Mouse (Mus musculus): ENCODE results near the gene Gm15155. TPM values are rescaled to one million over a fixed set of nuclear protein-coding genes. Genes with fewer than 3 reads are reported as not detected.
"Not testable (repeated sequence)": the region's sequence is repeated elsewhere in the genome, so short reads cannot be mapped to it uniquely, and the experiment has no call there.

The Gm15155 gene
- not detected for total RNA-seq (2021)
- long read RNA-seq, experiment 1 = 0 reads
- long read RNA-seq, experiment 2 = 0 reads

DNA sequence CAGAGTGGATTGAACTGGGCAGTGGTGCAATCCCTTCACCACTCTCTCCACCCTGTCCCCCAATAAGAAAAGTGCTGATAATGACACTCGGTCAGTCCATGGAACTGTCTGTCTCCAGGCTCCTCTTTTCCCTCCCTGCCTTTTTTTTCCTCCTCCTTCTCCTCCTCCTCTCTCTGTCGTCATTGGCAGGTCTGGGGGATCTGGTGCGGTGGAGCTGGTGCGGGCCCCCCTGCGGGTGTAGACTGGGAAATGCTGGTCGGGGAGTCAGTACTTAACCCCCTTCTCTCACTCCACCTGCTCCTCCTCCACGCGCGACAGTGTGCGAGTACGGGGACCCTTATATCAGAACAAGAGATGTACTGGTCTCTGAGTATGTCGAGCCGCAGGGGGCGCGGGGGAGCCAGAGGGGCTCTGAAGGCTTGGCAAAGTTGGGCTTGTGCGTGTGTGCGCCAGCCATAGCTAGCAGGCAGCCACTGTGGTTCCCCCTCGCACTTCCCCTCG is at the start of gene Gm15155:
Gene Gm15155 (plus strand): TSS at position 401 of the 501 bp plus-strand sequence.
- no peak for DNase-seq (ENCODE audit: low spot score in 2 of 2)

DNA sequence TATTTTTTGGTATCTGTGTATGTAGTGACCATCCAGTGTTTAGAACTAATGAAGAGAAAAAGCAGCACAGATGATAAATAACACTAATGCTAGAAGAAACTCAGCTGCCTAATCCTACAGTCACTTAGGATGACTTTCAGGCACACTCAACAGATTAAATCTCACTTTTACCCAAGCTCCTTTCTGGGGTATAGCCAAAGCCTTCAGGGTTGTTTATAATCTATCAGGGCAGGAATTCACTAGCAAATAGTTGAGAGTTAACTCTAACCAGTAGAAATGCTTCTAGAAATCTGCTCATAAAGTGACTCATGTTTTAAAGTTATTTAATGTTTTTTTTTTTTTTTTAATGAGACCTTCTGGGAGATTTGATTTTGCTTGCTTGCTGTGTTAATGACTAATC is 44.8 kb upstream of the Gm15155 start:
- no peak for DNase-seq (ENCODE audit: low spot score in 2 of 2)

DNA sequence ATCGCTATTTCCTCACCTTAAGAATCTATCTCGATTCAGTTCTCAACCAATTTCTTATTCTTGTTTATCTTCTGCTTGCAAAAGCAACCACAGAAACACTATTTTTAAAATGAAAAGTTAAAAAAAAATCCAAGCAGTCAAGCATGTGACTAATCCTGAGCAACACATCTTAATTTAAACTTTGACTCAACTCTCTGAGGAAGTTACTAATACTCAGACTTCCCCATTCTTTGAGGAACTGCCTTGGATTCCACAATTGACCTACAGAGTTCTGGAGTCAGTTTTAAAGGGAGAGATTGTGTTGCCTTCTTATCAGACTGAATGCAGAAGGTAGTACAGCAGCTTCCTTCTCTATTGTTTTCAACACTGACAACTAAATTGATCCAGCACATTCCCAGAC is 40.0 kb upstream of the Gm15155 start:
- DNase-seq (ENCODE audit: low spot score in 2 of 2) = no peak

DNA sequence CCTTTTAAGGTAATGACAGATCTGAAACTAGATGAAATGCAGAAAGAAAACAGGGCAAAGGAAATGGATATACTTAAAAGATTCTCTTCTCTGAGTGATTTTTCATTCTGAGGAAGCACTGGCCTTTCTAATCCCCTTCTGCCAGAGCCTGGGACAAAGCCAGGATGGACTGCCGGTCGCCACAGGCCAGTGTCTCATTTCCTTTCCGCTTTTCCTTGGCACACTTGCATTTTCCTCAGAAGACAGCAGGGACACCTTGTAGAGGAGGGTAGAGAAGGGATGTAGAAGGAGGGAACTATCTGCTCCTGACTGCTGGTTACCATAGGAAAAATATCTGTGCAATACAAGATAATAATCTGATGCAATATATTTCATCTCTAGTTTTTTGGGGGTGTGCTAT is 33.1 kb upstream of the Gm15155 start:
- no peak for DNase-seq (ENCODE audit: low spot score in 2 of 2)

DNA sequence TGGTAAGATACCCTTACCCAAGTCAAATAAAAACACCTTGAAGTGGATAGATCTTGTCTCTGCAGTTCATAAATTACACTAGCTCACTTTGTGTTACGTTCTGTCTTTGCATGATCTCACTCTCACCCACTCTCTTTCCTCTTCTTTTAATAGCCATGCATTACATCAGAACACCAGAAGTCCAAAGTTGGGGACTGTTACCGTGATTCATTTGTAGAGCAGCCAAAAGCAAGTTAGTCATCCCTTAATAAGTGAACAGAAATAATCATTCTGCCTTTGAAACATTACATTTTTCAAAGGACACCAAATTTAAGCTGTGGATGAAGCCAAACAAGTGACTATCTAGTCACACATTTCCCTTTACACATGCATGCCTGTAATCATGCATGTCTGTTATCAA is 32.1 kb upstream of the Gm15155 start:
- no peak for DNase-seq (ENCODE audit: low spot score in 2 of 2)

DNA sequence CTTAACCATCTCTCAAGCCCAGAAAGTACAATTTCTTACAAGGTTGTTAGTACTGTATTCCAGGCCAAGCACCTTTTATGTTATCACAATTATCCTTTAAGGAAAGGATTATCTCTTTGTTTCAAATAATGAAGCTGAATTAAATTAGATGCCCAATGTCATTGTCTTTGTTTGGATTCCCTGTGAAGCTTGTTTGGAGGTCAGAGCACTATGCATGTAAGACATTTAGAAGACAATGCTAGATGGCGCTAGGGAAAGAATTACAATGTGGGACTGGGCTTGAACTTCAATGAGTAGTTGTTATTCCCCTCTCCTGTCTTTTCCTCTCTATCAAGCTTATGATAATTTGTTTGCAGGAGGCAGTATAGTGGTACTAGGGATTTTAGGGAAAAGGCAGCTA is 29.9 kb upstream of the Gm15155 start:
- no peak for DNase-seq (ENCODE audit: low spot score in 2 of 2)

DNA sequence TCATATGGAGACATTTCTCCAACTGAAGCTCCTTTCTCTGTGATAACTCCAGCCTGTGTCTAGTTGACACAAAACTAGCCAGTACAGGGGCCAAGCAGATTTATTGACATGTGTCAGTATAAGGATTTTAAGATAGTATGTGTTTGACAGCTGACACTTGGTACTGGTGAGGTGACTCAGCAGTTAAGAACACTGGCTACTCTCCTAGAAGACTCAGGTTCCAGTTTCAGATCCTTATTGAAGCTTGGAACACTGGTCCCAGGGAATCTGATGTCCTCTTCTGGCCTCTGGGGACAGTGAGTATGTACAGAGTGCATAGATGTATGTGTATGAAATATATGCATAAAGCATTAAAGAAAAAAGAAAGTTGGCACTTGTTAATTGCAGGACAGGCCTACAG is 28.2 kb upstream of the Gm15155 start:
- DNase-seq (ENCODE audit: low spot score in 2 of 2) = no peak

DNA sequence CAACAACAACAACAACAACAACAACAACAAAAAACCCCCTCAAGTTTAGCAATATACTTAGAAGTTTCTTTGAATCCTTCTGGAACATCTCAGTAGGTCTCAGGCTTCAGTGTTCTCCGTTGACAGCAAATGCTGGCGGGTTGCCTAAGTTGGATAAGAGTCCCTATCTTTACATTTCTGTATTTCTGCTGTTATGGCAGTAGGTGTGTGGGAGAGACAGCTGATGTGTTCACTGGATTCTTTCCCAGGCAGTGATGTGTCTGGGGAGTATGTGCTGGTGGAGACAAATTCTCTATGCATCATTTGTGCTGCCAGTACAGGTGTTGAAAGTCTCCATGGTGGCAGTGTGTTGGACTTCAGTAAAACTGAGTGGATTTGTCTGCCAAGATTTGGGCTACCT is 23.3 kb upstream of the Gm15155 start:
- no peak for DNase-seq (ENCODE audit: low spot score in 2 of 2)

DNA sequence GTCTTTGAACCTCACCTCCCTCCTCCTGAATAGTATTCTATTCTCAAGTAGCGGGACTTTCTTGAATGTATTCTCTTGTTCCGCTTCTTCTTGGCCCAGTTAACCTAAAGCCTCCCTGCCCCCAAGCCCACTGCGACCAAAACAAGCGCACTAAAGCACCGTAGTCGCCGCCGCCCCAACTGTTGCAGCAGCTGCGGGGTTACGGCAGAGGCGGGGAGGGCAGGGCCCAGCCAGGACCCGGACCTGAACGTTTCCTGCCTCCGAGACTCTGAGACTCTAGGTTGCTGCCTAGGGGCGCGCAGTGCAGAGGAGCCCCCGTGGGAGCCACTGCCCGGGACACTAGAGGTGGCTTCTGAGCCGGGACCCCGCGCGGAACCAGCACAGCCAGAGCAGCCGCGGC is 2.0 kb upstream of the Gm15155 start:
- DNase-seq (ENCODE audit: low spot score in 2 of 2) = no peak

DNA sequence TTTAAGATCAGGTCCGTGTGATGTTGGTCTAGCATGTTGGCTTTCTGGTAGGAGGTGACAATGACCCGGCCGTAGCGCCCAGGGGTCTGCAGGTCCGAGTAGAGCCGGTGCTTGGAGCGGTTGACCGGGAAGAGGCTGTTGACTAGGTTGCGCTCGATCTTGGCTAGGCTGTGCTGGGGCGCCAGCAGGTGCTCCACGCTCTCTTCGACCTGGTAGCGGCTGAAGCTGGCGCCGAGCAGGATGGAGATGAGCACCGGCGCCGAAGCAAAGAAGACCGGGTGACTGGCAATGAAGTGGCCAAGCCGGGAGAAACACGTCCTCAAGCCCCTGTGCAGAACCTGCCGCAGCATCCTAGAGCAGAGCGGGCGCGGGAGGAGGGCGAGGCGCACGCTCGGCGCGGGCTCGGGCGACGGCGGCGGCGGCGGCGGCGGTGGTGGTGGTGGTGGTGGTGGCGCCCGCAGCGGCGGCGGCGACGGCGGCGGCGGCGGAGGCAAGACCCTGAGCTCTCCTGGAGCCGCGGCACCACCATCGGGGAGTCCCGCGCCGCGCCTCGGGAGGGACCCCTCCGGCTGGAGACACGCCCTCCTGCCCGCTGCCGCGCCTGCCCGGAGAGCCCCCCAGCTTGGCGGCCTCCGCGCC is 1.5 kb upstream of the Gm15155 start:
- DNase-seq (ENCODE audit: low spot score in 2 of 2) = no peak

DNA sequence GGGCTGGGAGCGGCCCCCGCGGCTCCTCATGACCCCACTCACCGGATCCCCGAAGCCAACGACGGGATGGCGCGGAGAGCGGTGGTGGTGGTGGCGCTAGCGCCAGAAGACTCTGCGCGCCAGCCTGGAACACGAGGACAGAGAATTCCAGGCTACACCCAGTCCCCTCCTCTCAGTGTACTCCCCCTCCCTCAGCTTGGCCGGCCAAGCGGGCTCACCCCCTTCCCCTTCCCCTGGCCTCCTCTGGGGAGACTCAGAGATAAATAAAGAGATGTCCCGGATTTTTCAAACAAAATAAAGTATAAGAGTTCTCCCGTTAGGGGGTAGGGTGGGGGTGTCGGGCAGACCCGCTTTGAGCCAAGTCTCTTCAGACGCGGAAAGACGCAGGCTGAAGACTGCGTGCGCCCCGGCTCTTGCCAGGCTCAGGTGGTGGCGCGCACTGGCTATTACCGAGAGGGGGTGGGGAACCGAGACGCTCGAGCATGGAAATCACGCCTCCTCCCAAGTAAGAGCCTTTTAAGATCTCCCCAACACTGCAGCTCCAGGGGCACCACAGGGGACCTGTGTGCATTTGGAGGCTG is 750 bp upstream of the Gm15155 start, which contains the start of gene Ptchd1:
Gene Ptchd1 (minus strand): TSS at position 114 of the 581 bp plus-strand sequence.
- no peak for DNase-seq (ENCODE audit: low spot score in 2 of 2)

DNA sequence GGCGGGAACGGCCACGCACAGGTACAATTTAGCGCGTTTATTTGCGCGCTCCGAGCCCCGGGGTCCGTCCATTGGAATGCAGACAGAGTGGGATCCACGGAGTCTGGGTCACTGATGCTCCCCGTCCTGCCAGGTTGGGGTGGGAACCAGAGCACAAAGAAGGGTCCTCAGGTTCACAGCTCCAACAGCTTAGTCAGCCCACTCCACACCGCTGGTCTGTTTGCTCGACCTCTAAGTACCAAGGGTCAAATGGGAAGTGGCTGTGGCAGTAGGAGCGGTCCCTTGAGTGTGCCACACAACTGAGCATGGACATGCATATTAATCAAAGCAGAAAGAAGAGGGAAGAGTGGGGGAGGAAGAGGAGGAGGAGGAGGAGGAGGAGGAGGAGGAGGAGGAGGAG is 354 bp downstream of the Gm15155 start:
- DNase-seq (ENCODE audit: low spot score in 2 of 2) = no peak

DNA sequence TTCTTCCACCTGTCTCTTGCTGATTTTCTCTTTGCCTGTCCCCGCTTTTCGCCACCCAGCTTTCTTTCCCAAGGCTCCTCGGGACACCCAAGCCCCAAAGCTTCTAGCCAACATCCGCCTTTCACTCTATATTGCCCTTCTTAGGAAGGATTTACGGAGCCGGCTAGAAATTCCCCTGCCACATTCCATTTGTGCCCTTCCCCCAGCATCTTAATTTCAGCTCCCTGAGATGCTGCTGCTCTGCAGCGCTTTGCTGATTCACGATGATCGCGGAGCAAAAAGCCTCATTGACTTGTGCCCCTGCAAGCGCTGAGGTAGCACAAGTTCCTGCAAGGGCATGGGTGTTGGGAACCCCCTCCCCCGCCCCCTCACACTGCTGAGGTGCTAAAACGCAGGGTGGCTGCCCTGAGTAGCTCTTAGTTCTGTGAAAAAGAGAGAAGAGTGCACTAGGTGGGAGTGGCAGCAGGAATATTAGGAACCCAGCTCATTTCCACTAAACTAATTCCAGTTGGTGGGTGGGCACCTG is 1.2 kb downstream of the Gm15155 start:
- no peak for DNase-seq (ENCODE audit: low spot score in 2 of 2)

DNA sequence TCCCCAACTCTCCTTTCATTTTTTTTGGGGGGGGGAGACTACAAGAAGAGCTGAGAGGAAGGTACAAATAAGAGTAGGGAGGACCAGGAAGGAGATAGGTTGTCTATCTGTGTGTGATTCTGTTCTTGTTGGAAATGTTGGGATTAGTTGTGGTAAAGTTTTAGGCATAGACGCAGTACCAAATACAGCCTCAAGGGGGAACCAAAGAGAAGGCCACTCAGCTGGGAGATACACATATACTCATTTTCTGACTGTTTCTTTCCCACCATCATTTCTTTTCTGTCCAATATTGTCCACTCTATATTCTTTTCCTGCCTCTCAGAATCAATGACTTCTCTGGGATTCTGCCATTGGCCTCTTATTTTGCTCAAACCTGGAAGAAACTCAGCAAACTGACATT is 19.4 kb downstream of the Gm15155 start:
- DNase-seq (ENCODE audit: low spot score in 2 of 2) = peak in 1 of 2 experiments; percentile 10

DNA sequence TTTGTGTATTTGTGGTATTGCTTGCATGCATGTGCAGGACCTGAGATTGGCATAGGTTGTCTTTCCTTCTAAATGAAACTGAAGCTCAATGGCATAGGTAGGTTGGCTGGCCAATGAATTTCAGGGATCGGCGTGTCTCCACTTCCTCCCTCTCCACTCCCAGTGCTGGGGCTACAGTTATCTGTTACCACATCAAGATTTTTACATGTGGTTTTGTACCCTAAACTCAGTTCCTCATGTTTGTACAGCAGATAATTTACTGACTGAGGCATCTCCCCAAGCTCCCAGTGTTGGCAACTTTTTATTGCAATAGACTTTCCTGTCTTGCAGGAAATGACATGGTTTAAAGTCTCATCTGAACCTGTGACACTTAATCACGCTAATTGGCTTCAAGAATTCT is 21.4 kb downstream of the Gm15155 start:
- DNase-seq (ENCODE audit: low spot score in 2 of 2) = no peak

DNA sequence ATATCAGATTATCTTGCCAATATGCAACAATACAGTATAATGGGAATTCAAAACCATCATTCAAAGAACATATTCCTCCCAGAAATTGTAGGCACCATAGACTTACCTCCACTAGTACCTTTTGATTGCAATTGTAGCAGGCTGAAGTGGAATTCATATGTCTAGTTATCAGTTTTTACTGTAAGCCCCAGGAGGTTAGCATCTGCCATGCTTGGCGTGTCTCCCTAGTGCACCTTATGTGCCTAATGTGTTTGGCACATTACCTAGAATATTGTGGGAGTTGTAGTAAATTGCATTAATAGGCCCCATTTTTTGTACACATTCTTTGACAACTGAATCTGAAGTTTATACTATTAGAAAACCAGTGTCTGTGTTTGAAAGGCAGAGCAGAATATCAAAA is 33.4 kb downstream of the Gm15155 start:
- no peak for DNase-seq (ENCODE audit: low spot score in 2 of 2)

DNA sequence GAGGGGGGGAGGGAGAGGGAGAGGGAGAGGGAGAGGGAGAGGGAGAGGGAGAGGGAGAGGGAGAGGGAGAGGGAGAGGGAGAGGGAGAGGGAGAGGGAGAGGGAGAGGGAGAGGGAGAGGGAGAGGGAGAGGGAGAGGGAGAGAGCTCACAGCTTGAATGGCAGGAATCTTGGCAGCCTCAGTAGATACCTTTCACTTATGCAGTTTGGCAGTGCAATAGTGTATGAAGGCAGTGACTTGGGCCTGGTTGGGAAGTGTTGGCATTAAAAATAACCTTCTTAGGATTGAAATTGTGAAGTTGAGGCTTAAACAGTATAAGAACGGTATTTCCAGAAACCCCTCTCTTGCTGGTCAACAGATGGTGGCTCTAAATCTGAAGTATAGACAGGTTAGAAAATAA is 65.9 kb downstream of the Gm15155 start:
- DNase-seq (ENCODE audit: low spot score in 2 of 2) = not testable (repeated sequence)

DNA sequence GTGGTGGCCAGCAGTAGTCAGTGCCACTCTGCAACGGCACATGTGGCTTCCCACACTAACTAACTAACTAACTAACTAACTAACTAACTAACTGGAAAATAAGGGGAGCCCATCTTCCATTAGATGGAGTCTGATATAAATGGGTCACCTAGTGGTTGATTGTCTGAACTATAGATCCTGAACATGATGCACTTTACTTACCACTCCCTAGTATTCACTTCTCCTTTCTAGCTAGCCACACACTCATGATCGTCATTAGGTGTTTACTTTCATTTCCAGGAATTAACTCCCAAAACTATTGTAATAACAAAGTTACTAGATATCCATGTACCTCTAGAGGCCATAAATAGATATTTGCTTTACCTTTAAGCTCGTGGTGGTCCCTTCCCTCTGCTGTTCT is 99.6 kb downstream of the Gm15155 start:
- DNase-seq (ENCODE audit: low spot score in 2 of 2) = no peak

DNA sequence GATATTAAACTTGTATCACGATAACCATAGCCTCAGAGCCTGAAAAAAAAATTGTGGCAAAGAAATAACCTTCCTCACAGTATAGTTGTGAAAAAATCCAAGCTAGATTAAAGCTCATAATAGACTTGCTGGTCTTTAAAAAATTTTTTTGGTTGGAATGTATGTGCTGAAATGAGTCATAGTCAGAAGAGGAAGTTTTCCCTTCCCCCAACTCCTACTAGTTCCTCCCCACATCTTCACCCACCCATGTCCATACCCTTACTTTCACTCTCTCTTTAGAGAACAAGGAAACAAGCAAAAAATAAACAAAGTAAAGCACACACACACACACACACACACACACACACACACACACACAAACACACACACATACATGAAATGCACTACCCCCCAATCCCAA is 103.8 kb downstream of the Gm15155 start:
- DNase-seq (ENCODE audit: low spot score in 2 of 2) = no peak

DNA sequence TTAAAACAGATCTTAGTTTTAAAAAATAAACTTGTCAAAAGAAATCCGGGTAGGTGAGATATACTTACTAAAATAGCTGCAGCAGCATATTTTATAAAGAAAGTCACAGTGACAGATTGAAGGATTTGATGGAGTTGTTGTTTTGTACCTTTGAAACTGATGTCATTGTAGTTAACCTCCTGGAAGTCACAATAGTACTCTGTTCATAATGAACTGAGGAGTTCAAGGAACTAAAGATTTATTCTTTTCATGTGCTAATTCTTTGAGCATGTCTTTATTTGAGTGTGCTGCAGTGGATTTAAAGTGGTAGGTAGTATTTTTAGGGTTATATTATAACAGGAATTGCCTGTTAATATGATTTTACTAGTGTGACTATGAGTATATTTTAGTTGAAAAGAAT is 263.6 kb downstream of the Gm15155 start:
- DNase-seq (ENCODE audit: low spot score in 2 of 2) = no peak

DNA sequence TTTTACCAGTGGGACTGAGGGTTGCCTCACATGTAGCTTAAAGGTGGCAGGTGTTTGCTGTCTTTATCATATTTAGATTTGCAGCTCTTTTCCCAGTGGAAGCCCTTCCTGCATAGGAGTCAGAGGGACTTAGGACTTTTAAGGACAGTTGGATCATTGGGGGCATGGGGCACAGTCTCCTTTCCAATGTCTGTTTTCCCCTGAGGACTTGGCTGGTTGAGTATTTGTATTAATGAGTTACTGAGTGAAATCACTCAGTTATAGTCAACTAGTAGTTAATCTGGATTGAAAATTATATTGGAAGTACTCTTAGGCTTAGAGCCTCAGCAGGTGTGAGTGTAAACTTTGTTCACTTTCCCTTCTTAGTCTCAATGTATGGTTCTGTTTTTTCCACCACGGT is 275.5 kb downstream of the Gm15155 start:
- DNase-seq (ENCODE audit: low spot score in 2 of 2) = no peak

DNA sequence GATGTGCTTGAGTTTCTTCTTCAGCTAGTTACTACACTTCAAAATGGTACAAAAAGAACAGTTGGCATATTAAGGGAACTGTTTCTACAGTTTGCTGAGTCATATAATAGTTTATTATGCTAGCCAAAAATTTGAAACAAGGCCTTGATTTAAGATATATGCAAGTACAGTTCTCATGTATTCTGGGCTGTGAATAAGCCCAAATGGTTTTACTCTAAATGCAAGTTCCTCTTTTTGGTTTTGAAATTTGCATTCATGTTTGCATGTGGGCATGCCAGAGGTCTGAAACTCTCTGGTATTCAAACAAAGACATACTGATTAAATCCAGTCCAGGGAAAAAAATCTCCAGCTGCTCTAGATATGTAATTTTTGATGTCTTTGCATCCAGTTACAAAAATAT is 277.2 kb downstream of the Gm15155 start:
- DNase-seq (ENCODE audit: low spot score in 2 of 2) = no peak

DNA sequence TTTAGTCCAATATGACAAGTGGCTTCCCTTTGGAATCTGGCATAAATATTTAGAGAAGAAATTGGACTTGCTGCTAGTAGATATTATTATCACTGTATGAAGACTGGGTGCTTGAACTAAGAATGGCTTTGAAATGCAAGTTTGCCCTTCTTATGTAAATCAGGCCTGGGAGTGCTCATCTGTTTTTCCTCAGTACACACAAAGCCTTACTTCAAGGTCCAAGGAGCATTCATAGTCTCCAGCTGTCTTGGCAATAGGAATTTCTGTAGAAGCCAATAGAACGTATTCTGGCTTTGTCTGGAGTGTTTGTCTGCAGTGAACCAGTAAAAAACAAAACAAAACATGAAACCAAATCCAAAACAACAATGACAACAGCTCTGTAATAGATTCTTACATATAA is 278.6 kb downstream of the Gm15155 start:
- no peak for DNase-seq (ENCODE audit: low spot score in 2 of 2)
